Mouse (Mus musculus) megakaryocyte, embryonic 14.5 days (primary cell): Measurements from ENCODE around the gene Prune2. TPM values are rescaled to one million over a fixed set of nuclear protein-coding genes. Genes with fewer than 3 reads are reported as not detected.
A peak's percentile ranks its signal among the peaks of the same experiment; 100 is the strongest.
"Not testable (repeated sequence)": the region's sequence is repeated elsewhere in the genome, so short reads cannot be mapped to it uniquely, and the experiment has no call there.

Experiments
- H3K27me3 ChIP-seq: replicated peaks from 2 replicates; pipeline ENCODE3; 2012; ENCODE audit warnings: inconsistent platforms
- H3K36me3 ChIP-seq: replicated peaks from 2 replicates; pipeline ENCODE3; 2012; ENCODE audit warnings: low read length, inconsistent platforms, mixed read lengths
- H3K4me1 ChIP-seq: 2 replicates; pipeline ENCODE4 v1.6.1; 2012; ENCODE audit warnings: inconsistent platforms
- H3K4me3 ChIP-seq: replicated peaks from 2 replicates; pipeline ENCODE3; 2012; ENCODE audit warnings: moderate library complexity, mild to moderate bottlenecking, inconsistent platforms
- H3K9me3 ChIP-seq: 2 replicates; pipeline ENCODE4 v1.6.1; 2012; ENCODE audit warnings: inconsistent platforms
- FLI1 ChIP-seq: IDR thresholded peaks from 2 replicates; pipeline ENCODE4 v1.6.1; 2012; ENCODE audit warnings: low read length, inconsistent platforms, mixed read lengths
- GATA1 ChIP-seq: IDR thresholded peaks from 3 replicates; pipeline ENCODE4 v1.6.1; 2012; ENCODE audit warnings: mixed read lengths, low read length, inconsistent platforms, borderline replicate concordance
- polyA plus RNA-seq: library from polyadenylated mRNA; stranded (reverse); fragments of >175 nt; gene quantifications from 2 replicates; pipeline ENCODE4 v1.2.3, GENCODE M21; 2012; ENCODE audit warnings: low replicate concordance; ENCODE audit not compliant: insufficient read depth

Prune2 gene
- polyA plus RNA-seq, 1 experiment = 1.2 TPM

GRCm38 (mm10) chr19:17166288-17166687 lies 210.4 kb downstream of the Prune2 start:
- peaks cover 7% of the 10 kb centered on the region for H3K36me3 ChIP-seq
- H3K4me3 ChIP-seq = peak overlapping the region; percentile 43
- peaks cover 27% of the 10 kb centered on the region for H3K4me1 ChIP-seq
- TF ChIP-seq FLI1 (no peak), GATA1 (no peak)
- H3K27me3 ChIP-seq = no peaks in the 10 kb centered on the region
- H3K9me3 ChIP-seq = no peaks in the 10 kb centered on the region

- Histone ChIP-seq H3K9me3 (no peaks in the 10 kb centered on the region), H3K36me3 (peaks cover 15% of the 10 kb centered on the region), H3K27me3 (no peaks in the 10 kb centered on the region), H3K4me1 (peaks cover 30% of the 10 kb centered on the region), H3K4me3 (no peak overlapping the region)
- TF ChIP-seq GATA1 = no peak
- TF ChIP-seq FLI1 = no peak
Observed at GRCm38 (mm10) chr19:17168186-17168585, 212.3 kb downstream of the Prune2 start.

GRCm38 (mm10) chr19:17169746-17170145 lies 213.8 kb downstream of the Prune2 start:
- H3K27me3 ChIP-seq = no peaks in the 10 kb centered on the region
- H3K4me1 ChIP-seq = peaks cover 21% of the 10 kb centered on the region
- peaks cover 18% of the 10 kb centered on the region for H3K36me3 ChIP-seq
- no peak overlapping the region for H3K4me3 ChIP-seq
- TF ChIP-seq FLI1 (no peak), GATA1 (no peak)
- no peaks in the 10 kb centered on the region for H3K9me3 ChIP-seq

GRCm38 (mm10) chr19:17174501-17174900 lies 218.6 kb downstream of the Prune2 start:
- H3K9me3 ChIP-seq, H3K4me3 ChIP-seq, H3K27me3 ChIP-seq: not testable (repeated sequence)
- Histone ChIP-seq H3K4me1 (peaks cover 12% of the 10 kb centered on the region), H3K36me3 (peaks cover 34% of the 10 kb centered on the region)

- Histone ChIP-seq H3K4me3 (no peak overlapping the region), H3K9me3 (peaks cover 7% of the 10 kb centered on the region; the same call in 1 of the 2 replicates), H3K36me3 (peaks cover 16% of the 10 kb centered on the region), H3K4me1 (peaks cover 36% of the 10 kb centered on the region), H3K27me3 (no peaks in the 10 kb centered on the region)
- TF ChIP-seq FLI1 = no peak
- TF ChIP-seq GATA1 = no peak
Observed at GRCm38 (mm10) chr19:17180506-17180905, 224.6 kb downstream of the Prune2 start.

- peaks cover 5% of the 10 kb centered on the region for H3K27me3 ChIP-seq
- peaks cover 29% of the 10 kb centered on the region for H3K36me3 ChIP-seq
- peaks cover 12% of the 10 kb centered on the region for H3K4me1 ChIP-seq
- H3K4me3 ChIP-seq = no peak overlapping the region
- no peaks in the 10 kb centered on the region for H3K9me3 ChIP-seq
- no peak for TF ChIP-seq GATA1
- no peak for TF ChIP-seq FLI1
Observed at GRCm38 (mm10) chr19:17194730-17195129, 238.8 kb downstream of the Prune2 start.

GRCm38 (mm10) chr19:17199059-17199458 lies 243.1 kb downstream of the Prune2 start:
- Histone ChIP-seq H3K4me1 (peaks cover 24% of the 10 kb centered on the region), H3K27me3 (peaks cover 3% of the 10 kb centered on the region), H3K9me3 (no peaks in the 10 kb centered on the region), H3K36me3 (peaks cover 27% of the 10 kb centered on the region), H3K4me3 (no peak overlapping the region)
- no peak for TF ChIP-seq FLI1
- TF ChIP-seq GATA1 = no peak

- H3K27me3 ChIP-seq = no peaks in the 10 kb centered on the region
- no peak for TF ChIP-seq GATA1
- TF ChIP-seq FLI1 = no peak
- H3K36me3 ChIP-seq = peaks cover 20% of the 10 kb centered on the region
- H3K4me1 ChIP-seq = peaks cover 31% of the 10 kb centered on the region
- no peaks in the 10 kb centered on the region for H3K9me3 ChIP-seq
- no peak overlapping the region for H3K4me3 ChIP-seq
Observed at GRCm38 (mm10) chr19:17207141-17207540, 251.2 kb downstream of the Prune2 start.

- Histone ChIP-seq H3K4me3 (no peak overlapping the region), H3K9me3 (no peaks in the 10 kb centered on the region), H3K4me1 (peaks cover 13% of the 10 kb centered on the region), H3K27me3 (no peaks in the 10 kb centered on the region), H3K36me3 (peaks cover 13% of the 10 kb centered on the region)
- TF ChIP-seq GATA1 (no peak), FLI1 (no peak)
Observed at GRCm38 (mm10) chr19:17210541-17210940, 254.6 kb downstream of the Prune2 start.

- Histone ChIP-seq H3K4me3 (no peak overlapping the region), H3K9me3 (no peaks in the 10 kb centered on the region), H3K27me3 (no peaks in the 10 kb centered on the region), H3K4me1 (peaks cover 36% of the 10 kb centered on the region), H3K36me3 (peaks cover 7% of the 10 kb centered on the region)
- TF ChIP-seq GATA1 = no peak
- no peak for TF ChIP-seq FLI1
Observed at GRCm38 (mm10) chr19:17214896-17215520, 259.1 kb downstream of the Prune2 start.

- Histone ChIP-seq H3K4me1 (peaks cover 59% of the 10 kb centered on the region), H3K36me3 (peaks cover 2% of the 10 kb centered on the region), H3K9me3 (no peaks in the 10 kb centered on the region), H3K4me3 (no peak overlapping the region), H3K27me3 (no peaks in the 10 kb centered on the region)
- TF ChIP-seq FLI1 (no peak), GATA1 (no peak)
Observed at GRCm38 (mm10) chr19:17218195-17218594, 262.3 kb downstream of the Prune2 start.

GRCm38 (mm10) chr19:17223801-17224200 lies 267.9 kb downstream of the Prune2 start:
- Histone ChIP-seq H3K36me3 (peaks cover 2% of the 10 kb centered on the region), H3K4me1 (peaks cover 58% of the 10 kb centered on the region), H3K9me3 (no peaks in the 10 kb centered on the region), H3K4me3 (peak overlapping the region; percentile 78), H3K27me3 (no peaks in the 10 kb centered on the region)
- TF ChIP-seq GATA1 (no peak), FLI1 (no peak)
